Mouse (Mus musculus) brain, embryonic 14.5 days (tissue): ENCODE results near the gene Cecr2. TPM values are rescaled to one million over a fixed set of nuclear protein-coding genes. Genes with fewer than 3 reads are reported as not detected.
A peak's percentile ranks its signal among the peaks of the same experiment; 100 is the strongest.

ENCODE experiments used
- DNase-seq: peaks from one replicate; pipeline ENCODE4 v3.0.0-alpha.2; 2011; ENCODE audit warnings: low read depth
- CTCF ChIP-seq: fragments of 200-500 bp; IDR thresholded peaks from 2 replicates; pipeline ENCODE4 v1.5.1; 2012; ENCODE audit warnings: inconsistent platforms, mild to moderate bottlenecking, moderate library complexity, borderline replicate concordance; ENCODE audit not compliant: insufficient read depth, insufficient read length; ENCODE audit errors: extremely low read depth
- POLR2A ChIP-seq: fragments of 200-500 bp; IDR thresholded peaks from 2 replicates; pipeline ENCODE4 v1.6.1; 2012; ENCODE audit warnings: mild to moderate bottlenecking, inconsistent platforms, borderline replicate concordance; ENCODE audit not compliant: poor library complexity, insufficient read depth, insufficient read length, severe bottlenecking; ENCODE audit errors: extremely low read depth
- polyA plus RNA-seq: library from polyadenylated mRNA; depleted of rRNA; stranded (reverse); fragments of >200 nt; gene quantifications from 2 replicates; pipeline ENCODE4 v1.2.3, GENCODE M21; 2012

The Cecr2 gene
- polyA plus RNA-seq, 1 experiment, result 9.3 TPM

GRCm38 (mm10) chr6:120782948-120783347 is 116.8 kb downstream of the Cecr2 start:
- TF ChIP-seq POLR2A, result no peak
- no peak for TF ChIP-seq CTCF
- DNase-seq, result no peak

GRCm38 (mm10) chr6:120784351-120784750 is 118.2 kb downstream of the Cecr2 start:
- no peak for TF ChIP-seq CTCF
- TF ChIP-seq POLR2A, result no peak
- peak; percentile 51 for DNase-seq

- no peak for DNase-seq
- TF ChIP-seq CTCF (no peak), POLR2A (no peak)
Measured at GRCm38 (mm10) chr6:120788068-120788607, 122.0 kb downstream of the Cecr2 start.

DNA sequence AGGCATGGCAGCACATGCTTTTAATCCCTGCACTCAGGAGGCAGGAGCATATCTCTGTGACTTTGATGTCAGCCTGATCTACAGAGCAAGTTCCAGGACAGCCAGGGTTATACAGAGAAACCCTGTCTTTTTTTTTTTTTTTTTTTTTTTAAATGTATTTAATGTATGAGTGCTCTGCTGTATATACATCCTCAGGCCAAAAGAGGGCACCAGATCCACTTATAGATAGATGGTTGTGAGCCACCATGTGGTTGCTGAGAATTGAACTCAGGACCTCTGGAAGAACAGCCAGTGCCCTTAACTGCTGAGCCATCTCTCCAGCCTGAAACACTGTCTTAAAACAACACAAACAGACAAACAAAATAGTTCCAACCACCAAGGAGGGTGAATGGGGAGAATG is 122.7 kb downstream of the Cecr2 start:
- peak; percentile 39 for DNase-seq
- TF ChIP-seq POLR2A, result no peak
- TF ChIP-seq CTCF, result no peak

DNA sequence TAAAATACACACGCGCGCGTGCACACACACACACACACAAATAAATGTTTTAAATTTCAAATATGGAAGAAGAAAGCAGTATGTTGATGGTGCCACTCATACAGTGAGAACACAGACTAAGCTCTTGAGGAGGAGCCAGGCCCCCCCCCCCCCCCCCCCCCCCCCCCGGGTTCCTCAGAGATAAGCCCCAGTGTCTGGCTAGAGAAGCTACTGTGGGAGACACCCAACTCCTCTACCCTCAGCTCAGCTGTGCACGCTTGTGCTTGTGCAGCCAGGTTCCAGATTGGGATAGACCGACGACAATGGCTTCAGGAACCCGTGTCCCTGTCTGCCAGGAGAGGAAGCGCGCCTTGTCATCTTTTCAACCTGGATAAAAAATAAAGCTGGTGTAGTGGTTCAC is 124.0 kb downstream of the Cecr2 start:
- TF ChIP-seq CTCF (no peak), POLR2A (no peak)

GRCm38 (mm10) chr6:120790717-120791116 is 124.5 kb downstream of the Cecr2 start:
- no peak for DNase-seq
- TF ChIP-seq POLR2A (no peak), CTCF (no peak)

More for the DNA sequence above, 124.0 kb downstream of the Cecr2 start:
- no peak for DNase-seq

GRCm38 (mm10) chr6:120792947-120793346 is 126.8 kb downstream of the Cecr2 start:
- TF ChIP-seq POLR2A (no peak), CTCF (peak; percentile 20; the same call in 1 of the 2 replicates)
- peak; percentile 28 for DNase-seq

DNA sequence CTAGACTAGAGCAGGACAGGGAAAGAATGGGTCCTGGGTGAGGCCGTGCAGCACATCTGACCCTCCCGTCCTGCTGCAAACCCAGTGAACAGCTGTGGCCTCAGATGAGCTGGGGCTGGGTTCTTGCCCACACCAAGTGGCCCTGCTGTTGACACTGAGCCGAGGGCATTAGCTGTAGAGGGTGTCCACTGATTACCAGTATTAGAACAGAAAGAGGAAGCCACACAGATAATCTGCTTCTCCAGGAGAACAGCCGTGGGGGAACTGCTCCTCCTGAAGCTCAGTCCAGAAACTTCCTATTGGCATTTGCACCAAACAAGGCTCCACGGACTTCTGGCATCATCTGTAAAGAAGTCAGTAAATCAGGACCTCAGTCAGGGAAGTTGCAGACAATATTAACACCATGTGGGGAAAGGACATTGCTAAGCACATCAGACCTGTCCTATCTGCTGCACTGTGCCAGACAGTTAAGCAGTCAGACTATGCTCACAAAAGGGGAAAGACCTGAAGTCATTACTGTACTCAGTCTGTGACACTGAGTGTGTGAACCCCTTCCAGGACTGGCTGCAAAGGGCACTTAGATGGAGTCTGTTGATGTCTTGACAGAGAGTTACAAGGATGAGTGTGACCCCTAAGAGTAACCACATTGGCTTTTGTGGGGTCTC is 129.4 kb downstream of the Cecr2 start:
- TF ChIP-seq POLR2A (no peak), CTCF (no peak)
- no peak for DNase-seq

GRCm38 (mm10) chr6:120796111-120796510 is 129.9 kb downstream of the Cecr2 start:
- no peak for DNase-seq

DNA sequence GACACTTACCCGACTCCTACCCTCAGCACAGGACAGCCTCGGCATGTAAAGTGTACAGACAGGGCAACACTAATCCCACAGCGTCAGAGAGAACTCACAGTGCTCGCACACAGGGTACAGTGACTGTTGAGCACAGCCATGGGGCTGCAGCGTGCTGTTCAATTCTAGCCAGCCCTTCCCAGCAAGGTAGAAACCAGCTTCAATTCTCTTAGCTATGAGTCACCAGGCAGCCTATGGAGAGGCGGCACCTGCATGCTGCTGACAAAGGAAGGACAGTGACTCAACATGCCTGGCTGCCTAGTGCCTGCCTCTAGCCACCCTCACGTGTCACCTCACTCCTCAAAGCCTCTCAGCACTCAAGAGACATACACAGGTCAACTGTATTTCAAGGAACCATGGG is 131.8 kb downstream of the Cecr2 start:
- TF ChIP-seq POLR2A (no peak), CTCF (no peak)

More at GRCm38 (mm10) chr6:120796111-120796510, 129.9 kb downstream of the Cecr2 start:
- no peak for TF ChIP-seq CTCF
- no peak for TF ChIP-seq POLR2A

DNA sequence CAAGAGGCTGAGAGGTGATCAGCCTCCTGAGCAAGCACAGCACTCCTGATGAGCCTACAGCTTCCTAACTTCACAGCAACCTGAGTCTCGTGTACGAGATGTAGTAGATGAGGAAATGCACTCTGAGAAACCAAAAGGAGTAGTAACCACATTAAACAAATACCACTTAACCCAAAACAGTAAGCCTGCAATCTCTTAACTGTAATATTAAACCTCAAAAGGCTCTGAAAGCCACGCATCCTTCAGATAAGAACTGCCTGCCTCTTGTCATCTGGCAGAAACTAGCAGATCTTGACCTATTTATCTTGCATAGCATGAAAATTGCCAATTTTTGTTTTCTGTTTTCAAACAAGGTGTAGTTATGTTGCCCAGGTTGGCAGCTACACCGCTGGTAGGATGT is 132.7 kb downstream of the Cecr2 start:
- no peak for DNase-seq
- no peak for TF ChIP-seq CTCF
- TF ChIP-seq POLR2A, result no peak

More for the DNA sequence above, 131.8 kb downstream of the Cecr2 start:
- no peak for DNase-seq

GRCm38 (mm10) chr6:120799581-120800041 is 133.4 kb downstream of the Cecr2 start:
- TF ChIP-seq CTCF (no peak), POLR2A (no peak)
- DNase-seq, result no peak
